Mouse (Mus musculus) C2C12 (cell line): Measurements from ENCODE around the gene Psmg4.

Experiments used
- CTCF ChIP-seq: IDR thresholded peaks from one replicate; pipeline ENCODE4 v1.5.1; 2011; ENCODE audit not compliant: control insufficient read depth, insufficient read depth, insufficient read length
- MAX ChIP-seq: IDR thresholded peaks from one replicate; pipeline ENCODE4 v1.6.1; 2011; ENCODE audit warnings: mild to moderate bottlenecking, control low read depth

GRCm38 (mm10) chr13:34205216-34205615 lies 42.5 kb downstream of the Psmg4 start:
- TF ChIP-seq CTCF (no peak), MAX (no peak)
